9 mouse cellular contexts compared by ENCODE assay signal in genomic region chr13:99900557-99900892, GRCm38 (mm10). TPM values are rescaled to one million over a fixed set of nuclear protein-coding genes. Genes with fewer than 3 reads are reported as not detected.
DNase-seq lines count a peak whose midpoint lies in the region; TF ChIP-seq lines count a peak whose summit lies in the region.
"Had no signal": no experiment of that assay in that cellular context is flagged by ENCODE, and none has a peak within 500 bp of the region (broad histone marks: within the 10 kb centered on the region; RNA-seq: fewer than 3 reads in every experiment).

No protein-coding gene starts in this region.

- no peaks in the 10 kb centered on the region for H3K4me1 ChIP-seq in ES-Bruce4 (ENCODE audit: control insufficient read depth, insufficient read depth, low read length)
- peaks cover 11% of the 10 kb centered on the region for H3K4me1 ChIP-seq in limb, embryonic 10.5 days

- no peaks in the 10 kb centered on the region for H3K79me2 ChIP-seq in myocyte (ENCODE audit: control insufficient read depth, insufficient read depth)

- no peak overlapping the region for H3K4me2 ChIP-seq in myocyte (ENCODE audit: low read depth)

- H3K36me3 ChIP-seq in ES-Bruce4 (ENCODE audit: control insufficient read depth, insufficient read depth, low read length, poor library complexity, severe bottlenecking) = no peaks in the 10 kb centered on the region
- no peaks in the 10 kb centered on the region for H3K36me3 ChIP-seq in limb, embryonic 10.5 days
- H3K36me3 ChIP-seq in myocyte (ENCODE audit: control insufficient read depth, insufficient read depth) = no peaks in the 10 kb centered on the region

- no peak overlapping the region for H3K27ac ChIP-seq in ES-Bruce4 (ENCODE audit: insufficient read depth, low read length)
- no peak overlapping the region for H3K27ac ChIP-seq in limb, embryonic 10.5 days

- H3K27me3 ChIP-seq in ES-Bruce4 (ENCODE audit: control insufficient read depth, insufficient read depth, low read length, poor library complexity, severe bottlenecking) (no peaks in the 10 kb centered on the region), myocyte (ENCODE audit: control insufficient read depth, insufficient read depth, insufficient read length) (peaks cover 35% of the 10 kb centered on the region)
- peaks cover 54% of the 10 kb centered on the region for H3K27me3 ChIP-seq in limb, embryonic 10.5 days (ENCODE audit: low read depth, poor library complexity, severe bottlenecking)

- DNase-seq in cerebellum, postnatal 25 days = peak; percentile 5 to 12
- DNase-seq in cerebellum, adult 9-10 months = no peak
- peak; percentile 78 for DNase-seq in embryo, embryonic 9.5 days (ENCODE audit: extremely low spot score)
- DNase-seq in heart, postnatal 14 days = peak; percentile 61 to 77
- peak; percentile 87 for DNase-seq in limb, embryonic 10.5 days (ENCODE audit: low spot score)
- no peak for DNase-seq in c-Kit-positive CD71-positive TER-119-positive erythroid progenitor cells, embryonic 14.5 days (ENCODE audit: low spot score)

- TF ChIP-seq CTCF in ES-Bruce4 (IDR thresholded peaks at IDR 0.05; ENCODE audit: low read depth, low read length) = no peak

- TF ChIP-seq POLR2A in ES-Bruce4 (IDR thresholded peaks at IDR 0.05; ENCODE audit: insufficient read depth, low read length) (no peak), myocyte (IDR thresholded peaks at IDR 0.05; ENCODE audit: insufficient read length, low read depth) (no peak)

- peak overlapping the region; percentile 28 for H3K4me3 ChIP-seq in ES-Bruce4 (ENCODE audit: low read depth, low read length)
- peak overlapping the region; percentile 26; the same call in 1 of the 2 replicates for H3K4me3 ChIP-seq in limb, embryonic 10.5 days
- no peak overlapping the region for H3K4me3 ChIP-seq in myocyte

- intact Hi-C loops in heart, postnatal 14 days (cut with DNase I) = no loop called here

- 2% methylated on average over 30 of the region's 30 CpGs for WGBS in limb, embryonic 10.5 days

- H3K9me3 ChIP-seq in ES-Bruce4 (replicated peaks; ENCODE audit: control insufficient read depth, insufficient read depth, low read length, poor library complexity, severe bottlenecking) = no peaks in the 10 kb centered on the region
- no peaks in the 10 kb centered on the region for H3K9me3 ChIP-seq in limb, embryonic 10.5 days (replicated peaks)

- no peak for TF ChIP-seq EP300 in ES-Bruce4 (IDR thresholded peaks at IDR 0.05; ENCODE audit: insufficient read depth, low read depth, low read length)

- H3ac ChIP-seq in myocyte (ENCODE audit: control insufficient read depth, insufficient read length) = no peak overlapping the region

- H3K9ac ChIP-seq in ES-Bruce4 (ENCODE audit: low read depth, poor library complexity, severe bottlenecking) = no peak overlapping the region

TF ChIP-seq in myocyte, 11 proteins besides CTCF, POLR2A, EP300 and RAD21:
- TF ChIP-seq MAX (IDR thresholded peaks at IDR 0.05; ENCODE audit: low read depth) = no peak
- no peak for TF ChIP-seq USF1 (IDR thresholded peaks at IDR 0.05; ENCODE audit: low read depth)
- TF ChIP-seq SRF (IDR thresholded peaks at IDR 0.05; ENCODE audit: control insufficient read depth, insufficient read length, low read depth) = no peak
- TF ChIP-seq REST (IDR thresholded peaks at IDR 0.05; ENCODE audit: insufficient read depth, insufficient read length) = peak; percentile 82
- TF ChIP-seq TCF3 (IDR thresholded peaks at IDR 0.05; ENCODE audit: insufficient read length, low read depth) = no peak
- TF ChIP-seq E2F4 (IDR thresholded peaks at IDR 0.05; ENCODE audit: insufficient read depth) = no peak
- peak in 1 of 3 experiments; percentile 21 for TF ChIP-seq MYOG (IDR thresholded peaks at IDR 0.05; ENCODE audit: control insufficient read depth in 1 of 3, insufficient read depth in 1 of 3, insufficient read length in 2 of 3, low read depth in 2 of 3)
- no peak for TF ChIP-seq CEBPB (IDR thresholded peaks at IDR 0.05; ENCODE audit: insufficient read depth, poor library complexity, severe bottlenecking)
- no peak for TF ChIP-seq MYOD1 (IDR thresholded peaks at IDR 0.05; ENCODE audit: control insufficient read depth in 1 of 3, insufficient read length in 2 of 3, low read depth in 2 of 3)
TF ChIP-seq in myocyte: peak in this region for 2.

RNA-seq across cellular contexts. Expression of gene Cartpt, which starts 0.4 kb away (rescaled TPM):
- not detected in 2 replicates for polyA plus RNA-seq in ES-Bruce4 (2011; ENCODE audit: insufficient read depth, insufficient read length, low read depth, missing spikeins)
- under 1 TPM in 1 of 2 experiments, not detected in 1; 0.36 TPM for total RNA-seq in heart, postnatal 14 days (2021)
- 0.19 TPM in 1 of 2 replicates, not detected in the other for polyA plus RNA-seq in limb, embryonic 10.5 days (2016; fragmentation: Nextera tagmentation; extraction: Ambion mirVana)
- polyA plus RNA-seq in myocyte (2012; fragmentation: generic; extraction: Trizol) = 0.04 TPM
- total RNA-seq: liver, adult 2 months had no signal
- polyA plus RNA-seq: liver, adult 2 months had no signal

Comparison
In these comparisons a context has a peak if more than half of its experiments do, and no peak if none do; other contexts are left out.
1. DNase-seq: peak in cerebellum, postnatal 25 days (2 of 2), embryo, embryonic 9.5 days (single experiment), heart, postnatal 14 days (2 of 2) and limb, embryonic 10.5 days (single experiment); none in cerebellum, adult 9-10 months (single experiment) and c-Kit-positive CD71-positive TER-119-positive erythroid progenitor cells, embryonic 14.5 days (single experiment).